Mouse (Mus musculus): ENCODE results near the gene Cenpn. TPM values are rescaled to one million over a fixed set of nuclear protein-coding genes. Genes with fewer than 3 reads are reported as not detected.

The Cenpn gene
- polyA plus RNA-seq, 1 experiment from 2014 or later = 29.8 TPM

DNA sequence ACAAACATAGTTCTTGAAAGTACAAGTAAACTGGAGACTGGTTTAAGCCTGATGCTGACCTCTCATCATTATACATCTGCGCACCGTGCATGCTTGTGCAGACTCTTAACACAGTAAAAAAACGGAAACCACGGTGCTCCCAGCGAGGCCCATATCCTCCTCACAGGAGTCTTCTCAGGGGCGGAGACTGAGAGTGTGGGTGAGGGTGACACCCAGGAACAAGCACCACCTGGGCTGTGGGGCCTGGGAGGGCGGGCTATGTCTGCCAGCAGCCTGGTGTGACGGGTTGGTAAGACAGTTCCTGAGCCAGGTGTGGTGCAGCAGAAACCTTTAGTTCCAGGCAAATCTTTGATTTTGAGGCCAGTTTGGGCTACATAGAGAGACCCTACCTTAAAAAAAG lies 30.9 kb downstream of the Cenpn start:
- H3K27ac ChIP-seq (replicated peaks) = no peak overlapping the region
- peaks cover 47% of the 10 kb centered on the region for H3K36me3 ChIP-seq
- no peak overlapping the region for H3K4me2 ChIP-seq
- peaks cover 27% of the 10 kb centered on the region for H3K4me1 ChIP-seq
- 88% methylated on average over 8 of the region's 8 CpGs for WGBS
- H3K9me3 ChIP-seq = no peaks in the 10 kb centered on the region
- H3K27me3 ChIP-seq (replicated peaks) = no peaks in the 10 kb centered on the region
- no peak overlapping the region for H3K4me3 ChIP-seq
- no peak for ATAC-seq (ENCODE audit: extremely low read depth, insufficient number of reproducible peaks, low FRiP score, low TSS enrichment)
- no peak overlapping the region for H3K9ac ChIP-seq

GRCm38 (mm10) chr8:116954415-116954814 lies 32.9 kb downstream of the Cenpn start:
- H3K4me3 ChIP-seq = no peak overlapping the region
- H3K4me1 ChIP-seq = peaks cover 17% of the 10 kb centered on the region
- no peaks in the 10 kb centered on the region for H3K27me3 ChIP-seq (replicated peaks)
- H3K9me3 ChIP-seq = no peaks in the 10 kb centered on the region
- peaks cover 67% of the 10 kb centered on the region for H3K36me3 ChIP-seq
- WGBS = 87% methylated on average over 9 of the region's 9 CpGs
- no peak overlapping the region for H3K4me2 ChIP-seq
- no peak overlapping the region for H3K27ac ChIP-seq (replicated peaks)
- no peak overlapping the region for H3K9ac ChIP-seq
- ATAC-seq (ENCODE audit: extremely low read depth, insufficient number of reproducible peaks, low FRiP score, low TSS enrichment) = no peak

GRCm38 (mm10) chr8:116969531-116969930 lies 48.0 kb downstream of the Cenpn start:
- H3K27ac ChIP-seq (replicated peaks) = no peak overlapping the region
- no peak overlapping the region for H3K4me2 ChIP-seq
- no peaks in the 10 kb centered on the region for H3K4me1 ChIP-seq
- H3K9ac ChIP-seq = no peak overlapping the region
- H3K27me3 ChIP-seq (replicated peaks) = no peaks in the 10 kb centered on the region
- no peaks in the 10 kb centered on the region for H3K9me3 ChIP-seq
- 83% methylated on average over 6 of the region's 6 CpGs for WGBS
- no peak for ATAC-seq (ENCODE audit: extremely low read depth, insufficient number of reproducible peaks, low FRiP score, low TSS enrichment)
- no peak overlapping the region for H3K4me3 ChIP-seq
- H3K36me3 ChIP-seq = no peaks in the 10 kb centered on the region

DNA sequence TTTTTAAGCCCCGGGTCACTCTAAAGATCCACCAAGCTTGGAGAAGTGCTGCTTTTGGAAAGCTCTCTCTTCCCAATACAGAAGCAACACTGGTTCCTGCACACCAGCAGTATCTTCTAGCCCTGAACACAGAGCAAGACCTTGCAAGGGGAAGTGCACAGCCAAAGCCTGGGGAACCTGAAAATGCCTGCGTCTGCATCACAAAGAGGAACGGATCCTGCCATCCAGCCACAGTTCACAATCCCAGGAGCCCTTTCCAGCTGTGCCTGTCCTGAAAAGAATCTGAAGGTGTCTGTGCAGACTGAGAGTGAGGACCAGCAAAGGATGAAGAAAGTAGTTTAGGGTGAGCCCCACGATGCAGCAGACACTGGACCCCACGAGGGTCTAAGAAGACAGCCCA lies 53.5 kb downstream of the Cenpn start:
- Histone ChIP-seq H3K36me3 (no peaks in the 10 kb centered on the region), H3K4me2 (no peak overlapping the region), H3K4me3 (no peak overlapping the region), H3K4me1 (peaks cover 11% of the 10 kb centered on the region), H3K9ac (no peak overlapping the region), H3K9me3 (no peaks in the 10 kb centered on the region), H3K27me3 (replicated peaks) (no peaks in the 10 kb centered on the region), H3K27ac (replicated peaks) (no peak overlapping the region)
- ATAC-seq (ENCODE audit: extremely low read depth, insufficient number of reproducible peaks, low FRiP score, low TSS enrichment) = no peak
- 39% methylated on average over 5 of the region's 5 CpGs for WGBS

GRCm38 (mm10) chr8:116975606-116976005 lies 54.1 kb downstream of the Cenpn start:
- Histone ChIP-seq H3K9ac (no peak overlapping the region), H3K27me3 (replicated peaks) (no peaks in the 10 kb centered on the region), H3K4me3 (no peak overlapping the region), H3K4me1 (peaks cover 12% of the 10 kb centered on the region), H3K9me3 (no peaks in the 10 kb centered on the region), H3K4me2 (no peak overlapping the region), H3K36me3 (no peaks in the 10 kb centered on the region), H3K27ac (replicated peaks) (no peak overlapping the region)
- 59% methylated on average over 5 of the region's 5 CpGs for WGBS
- no peak for ATAC-seq (ENCODE audit: extremely low read depth, insufficient number of reproducible peaks, low FRiP score, low TSS enrichment)

DNA sequence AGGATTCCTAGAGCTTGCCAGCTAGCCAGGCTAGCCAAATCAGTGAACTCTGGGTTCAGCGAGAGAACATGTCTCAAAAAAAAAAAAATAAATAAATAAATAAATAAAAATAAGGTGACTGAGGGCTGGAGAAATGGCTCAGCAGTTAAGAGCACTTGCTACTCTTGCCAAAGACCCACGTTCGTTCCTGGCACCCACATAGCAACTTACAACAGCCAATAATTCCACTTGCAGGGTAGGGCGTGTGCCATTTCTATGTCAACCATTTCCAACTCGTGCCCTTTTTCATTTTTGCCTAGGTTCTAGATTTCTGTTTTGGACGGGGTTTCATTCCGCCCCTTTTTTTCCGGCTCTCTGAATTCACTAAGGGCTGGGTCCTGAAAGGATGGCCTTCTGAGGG lies 56.5 kb downstream of the Cenpn start:
- H3K27ac ChIP-seq (replicated peaks) = no peak overlapping the region
- peak overlapping the region; percentile 69 for H3K4me2 ChIP-seq
- 33% methylated on average over 8 of the region's 8 CpGs for WGBS
- no peak for ATAC-seq (ENCODE audit: extremely low read depth, insufficient number of reproducible peaks, low FRiP score, low TSS enrichment)
- H3K4me3 ChIP-seq = peak overlapping the region; percentile 73
- peaks cover 15% of the 10 kb centered on the region for H3K36me3 ChIP-seq
- no peaks in the 10 kb centered on the region for H3K27me3 ChIP-seq (replicated peaks)
- H3K4me1 ChIP-seq = peaks cover 12% of the 10 kb centered on the region
- H3K9ac ChIP-seq = peak overlapping the region; percentile 72
- no peaks in the 10 kb centered on the region for H3K9me3 ChIP-seq

- WGBS = under 1% methylated on average over 46 of the region's 46 CpGs
- Histone ChIP-seq H3K4me2 (peak within 1 kb of the TSS; percentile 69), H3K27me3 (replicated peaks) (no peaks in the 10 kb centered on the region), H3K9ac (peak within 1 kb of the TSS; percentile 72), H3K4me1 (peaks cover 12% of the 10 kb centered on the region), H3K27ac (replicated peaks) (no peak within 1 kb of the TSS), H3K9me3 (no peaks in the 10 kb centered on the region), H3K36me3 (peaks cover 22% of the 10 kb centered on the region), H3K4me3 (peak within 1 kb of the TSS; percentile 73)
- peak; percentile 99 for ATAC-seq (ENCODE audit: extremely low read depth, insufficient number of reproducible peaks, low FRiP score, low TSS enrichment)
These were observed 57.2 kb downstream of the Cenpn start, which contains the start of gene 1700030J22Rik for GRCm38 (mm10) chr8:116978631-116979256. Gene 1700030J22Rik, minus strand, starts transcription at chr8:116978959.

- ATAC-seq (ENCODE audit: extremely low read depth, insufficient number of reproducible peaks, low FRiP score, low TSS enrichment) = no peak
- Histone ChIP-seq H3K4me2 (peak overlapping the region; percentile 42), H3K9me3 (no peaks in the 10 kb centered on the region), H3K9ac (no peak overlapping the region), H3K36me3 (peaks cover 35% of the 10 kb centered on the region), H3K4me1 (peaks cover 12% of the 10 kb centered on the region), H3K4me3 (peak overlapping the region; percentile 13; the same call in 1 of the 2 replicates), H3K27ac (replicated peaks) (no peak overlapping the region), H3K27me3 (replicated peaks) (no peaks in the 10 kb centered on the region)
- WGBS = 21% methylated on average over 4 of the region's 4 CpGs
These were observed 58.6 kb downstream of the Cenpn start for GRCm38 (mm10) chr8:116980117-116980516.

- no peak for ATAC-seq (ENCODE audit: extremely low read depth, insufficient number of reproducible peaks, low FRiP score, low TSS enrichment)
- Histone ChIP-seq H3K27me3 (replicated peaks) (no peaks in the 10 kb centered on the region), H3K36me3 (peaks cover 44% of the 10 kb centered on the region), H3K4me2 (no peak overlapping the region), H3K27ac (replicated peaks) (no peak overlapping the region), H3K9me3 (no peaks in the 10 kb centered on the region), H3K9ac (no peak overlapping the region), H3K4me3 (no peak overlapping the region), H3K4me1 (peaks cover 20% of the 10 kb centered on the region)
- WGBS = 96% methylated on average over 3 of the region's 3 CpGs
These were observed 68.3 kb downstream of the Cenpn start for GRCm38 (mm10) chr8:116989842-116990241.

Other genes with a start within 250 kb of the Cenpn start
- 4.0 and 4.5 TPM in 2 replicates for gene Cdyl2, start 188.7 kb upstream of the Cenpn start, polyA plus RNA-seq (2015; fragmentation: Nextera tagmentation; extraction: Ambion mirVana)
- gene Cmc2, start 275 bp upstream of the Cenpn start, polyA plus RNA-seq (2015; fragmentation: Nextera tagmentation; extraction: Ambion mirVana) = 101 and 111 TPM in 2 replicates
- 8.0 and 8.8 TPM in 2 replicates for gene Atmin, start 21.7 kb downstream of the Cenpn start, polyA plus RNA-seq (2015; fragmentation: Nextera tagmentation; extraction: Ambion mirVana)
- 0.66 and 0.68 TPM in 2 replicates for gene 1700030J22Rik, start 57.2 kb downstream of the Cenpn start, polyA plus RNA-seq (2015; fragmentation: Nextera tagmentation; extraction: Ambion mirVana)
- 78.4 and 91.5 TPM in 2 replicates for gene Gcsh, start 71.8 kb downstream of the Cenpn start, polyA plus RNA-seq (2015; fragmentation: Nextera tagmentation; extraction: Ambion mirVana)
- not detected in 2 replicates for gene Pkd1l2, start 160.7 kb downstream of the Cenpn start, polyA plus RNA-seq (2015; fragmentation: Nextera tagmentation; extraction: Ambion mirVana)
- 0.31 and 0.34 TPM in 2 replicates for gene Bco1, start 174.1 kb downstream of the Cenpn start, polyA plus RNA-seq (2015; fragmentation: Nextera tagmentation; extraction: Ambion mirVana)
- 0.94 and 1.0 TPM in 2 replicates for gene Gan, start 236.4 kb downstream of the Cenpn start, polyA plus RNA-seq (2015; fragmentation: Nextera tagmentation; extraction: Ambion mirVana)

All from heart, embryonic 13.5 days (tissue).